Comparison of ENCODE assay signal across 8 mouse cellular contexts in genomic region chr5:140767704-140768141, GRCm38 (mm10). TPM values are rescaled to one million over a fixed set of nuclear protein-coding genes. Genes with fewer than 3 reads are reported as not detected.
DNase-seq lines count a peak whose midpoint lies in the region; ATAC-seq and TF ChIP-seq lines count a peak whose summit lies in the region.

No protein-coding gene starts in this region.

- H3K36me3 ChIP-seq in embryonic facial prominence, embryonic 13.5 days, result peaks cover 16% of the 10 kb centered on the region
- peaks cover 3% of the 10 kb centered on the region; the same call in 1 of the 2 replicates for H3K36me3 ChIP-seq in heart, adult 2 months (ENCODE audit: control insufficient read depth, insufficient read depth, low read length)
- no peaks in the 10 kb centered on the region for H3K36me3 ChIP-seq in kidney, adult 2 months (ENCODE audit: control insufficient read depth, insufficient read depth, low read length)
- 0 out of 2 replicates have a peak, but pooled peaks cover 2% of the 10 kb centered on the region for H3K36me3 ChIP-seq in midbrain, embryonic 10.5 days

- intact Hi-C loops in heart, adult 2 months (cut with DNase I), result loop anchor here (2.0 to 5.0 kb wide), 2 partner anchors 23 to 60 kb away; no protein-coding TSS in a partner anchor
- intact Hi-C loops in left cerebral cortex, postnatal 4 days (cut with DNase I), result no loop called here

- 0 out of 2 replicates have a peak, but pooled peaks have one; percentile 1 for TF ChIP-seq POLR2A in bone marrow macrophage, adult 2 months (IDR thresholded peaks at IDR 0.05; ENCODE audit: borderline replicate concordance, low read depth, low read length)
- peak; percentile 51; the same call in 1 of the 2 replicates for TF ChIP-seq POLR2A in heart, adult 2 months (IDR thresholded peaks at IDR 0.05; ENCODE audit: insufficient read depth, low read depth, low read length)
- TF ChIP-seq POLR2A in kidney, adult 2 months (IDR thresholded peaks at IDR 0.05; ENCODE audit: low read depth, low read length), result no peak

- no peak for TF ChIP-seq CTCF in bone marrow macrophage, adult 2 months (IDR thresholded peaks at IDR 0.05; ENCODE audit: low read depth, low read length)
- no peak for TF ChIP-seq CTCF in heart, adult 2 months (IDR thresholded peaks at IDR 0.05)
- TF ChIP-seq CTCF in kidney, adult 2 months (conservative IDR thresholded peaks at IDR 0.05; ENCODE audit: insufficient read depth, insufficient read length, low read depth, low read length), result no peak

- H3K4me1 ChIP-seq in bone marrow macrophage, adult 2 months (ENCODE audit: control insufficient read depth, insufficient read depth, low read length), result peaks cover 92% of the 10 kb centered on the region
- peaks cover 46% of the 10 kb centered on the region for H3K4me1 ChIP-seq in embryonic facial prominence, embryonic 13.5 days
- peaks cover 46% of the 10 kb centered on the region for H3K4me1 ChIP-seq in heart, adult 2 months (ENCODE audit: control insufficient read depth, insufficient read depth, low read length)
- peaks cover 26% of the 10 kb centered on the region for H3K4me1 ChIP-seq in kidney, adult 2 months (ENCODE audit: control insufficient read depth, insufficient read depth, low read length)
- H3K4me1 ChIP-seq in midbrain, embryonic 10.5 days, result peaks cover 42% of the 10 kb centered on the region

- peak; percentile 89 for TF ChIP-seq EP300 in heart, adult 2 months (IDR thresholded peaks at IDR 0.05; ENCODE audit: insufficient read depth, low read depth, low read length)

- H3K79me2 ChIP-seq in heart, adult 2 months (replicated peaks; ENCODE audit: control insufficient read depth, insufficient read depth, low read length), result no peaks in the 10 kb centered on the region

- no peak overlapping the region for H3K4me3 ChIP-seq in bone marrow macrophage, adult 2 months (ENCODE audit: insufficient read depth, low read length)
- H3K4me3 ChIP-seq in embryonic facial prominence, embryonic 13.5 days, result no peak overlapping the region
- H3K4me3 ChIP-seq in heart, adult 2 months, result no peak overlapping the region
- no peak overlapping the region for H3K4me3 ChIP-seq in kidney, adult 2 months (ENCODE audit: insufficient read depth, low read depth, low read length)
- H3K4me3 ChIP-seq in midbrain, embryonic 10.5 days, result peak overlapping the region; percentile 24; the same call in 1 of the 2 replicates

- H3K9ac ChIP-seq in embryonic facial prominence, embryonic 13.5 days, result peak overlapping the region; percentile 49; the same call in 1 of the 2 replicates
- no peak overlapping the region; the same call in 1 of the 2 replicates for H3K9ac ChIP-seq in heart, adult 2 months (ENCODE audit: low read depth, low read length)

- H3K9me3 ChIP-seq in embryonic facial prominence, embryonic 13.5 days, result no peaks in the 10 kb centered on the region
- H3K9me3 ChIP-seq in midbrain, embryonic 10.5 days (replicated peaks), result no peaks in the 10 kb centered on the region

- no peak for ATAC-seq in embryonic facial prominence, embryonic 13.5 days (ENCODE audit: insufficient number of reproducible peaks, insufficient read depth, low FRiP score, low TSS enrichment, low read depth)

- no peak overlapping the region for H3K4me2 ChIP-seq in embryonic facial prominence, embryonic 13.5 days

- 29% methylated on average over 9 of the region's 9 CpGs for WGBS in embryonic facial prominence, embryonic 13.5 days
- WGBS in heart, adult 2 months, result 6% methylated on average over 9 of the region's 9 CpGs
- WGBS in kidney, adult 2 months, result 24% methylated on average over 9 of the region's 9 CpGs
- WGBS in midbrain, embryonic 10.5 days, result 22% methylated on average over 9 of the region's 9 CpGs

- peak; percentile 85 to 88 for DNase-seq in heart, adult 2 months
- peak; percentile 94 for DNase-seq in kidney, adult 2 months
- DNase-seq in left cerebral cortex, postnatal 4 days, result peak; percentile 90
- peak; percentile 67 for DNase-seq in midbrain, embryonic 10.5 days (ENCODE audit: low spot score)
- peak; percentile 56 for DNase-seq in skeletal muscle tissue, adult 2 months (ENCODE audit: low read depth, low spot score)
- DNase-seq in thymus, postnatal 36 days, result no peak

- peak overlapping the region; percentile 98 for H3K27ac ChIP-seq in bone marrow macrophage, adult 2 months (ENCODE audit: insufficient read depth, low read depth, low read length)
- peak overlapping the region; percentile 82 for H3K27ac ChIP-seq in embryonic facial prominence, embryonic 13.5 days
- H3K27ac ChIP-seq in heart, adult 2 months, result peak overlapping the region; percentile 75
- peak overlapping the region; percentile 81 for H3K27ac ChIP-seq in kidney, adult 2 months (ENCODE audit: insufficient read depth, low read depth, low read length)
- peak overlapping the region; percentile 90 for H3K27ac ChIP-seq in midbrain, embryonic 10.5 days (replicated peaks)

- no peaks in the 10 kb centered on the region for H3K27me3 ChIP-seq in embryonic facial prominence, embryonic 13.5 days
- H3K27me3 ChIP-seq in heart, adult 2 months (ENCODE audit: control insufficient read depth, insufficient read depth, low read length), result no peaks in the 10 kb centered on the region
- no peaks in the 10 kb centered on the region for H3K27me3 ChIP-seq in kidney, adult 2 months (replicated peaks; ENCODE audit: control insufficient read depth, insufficient read depth, low read length)
- no peaks in the 10 kb centered on the region for H3K27me3 ChIP-seq in midbrain, embryonic 10.5 days (ENCODE audit: low read depth, poor library complexity, severe bottlenecking)

RNA-seq across cellular contexts. Expression of gene Amz1, which starts 43.8 kb away (rescaled TPM):
- polyA plus RNA-seq in bone marrow macrophage, adult 2 months (2012; ENCODE audit: insufficient read depth, insufficient read length, missing spikeins), result 23.4 and 27.0 TPM in 2 replicates
- polyA plus RNA-seq in embryonic facial prominence, embryonic 13.5 days (2015; fragmentation: Nextera tagmentation; extraction: Ambion mirVana), result 0.63 and 0.83 TPM in 2 replicates
- total RNA-seq in heart, adult 2 months (2021), result under 1 TPM; 0.31 to 0.48 TPM
- 0.59 and 0.98 TPM in 2 replicates for polyA plus RNA-seq in heart, adult 2 months (2012; rRNA removed)
- 3.9 and 4.5 TPM in 2 replicates for polyA plus RNA-seq in kidney, adult 2 months (2012; rRNA removed)
- total RNA-seq in left cerebral cortex, postnatal 4 days (2021), result 10 to 100 TPM; 19.3 to 26.0 TPM
- polyA plus RNA-seq in midbrain, embryonic 10.5 days (2016; fragmentation: Nextera tagmentation; extraction: Ambion mirVana), result 0.78 and 1.2 TPM in 2 replicates

Comparison
In these comparisons a context has a peak if more than half of its experiments do, and no peak if none do; other contexts are left out.
1. DNase-seq: peak in heart, adult 2 months (2 of 2), kidney, adult 2 months (single experiment), left cerebral cortex, postnatal 4 days (single experiment), midbrain, embryonic 10.5 days (single experiment) and skeletal muscle tissue, adult 2 months (single experiment); none in thymus, postnatal 36 days (0 of 2).
2. Peak in every context shown above with its lines, with median percentiles within 50 percentile points of each other: H3K27ac ChIP-seq.